Mouse (Mus musculus): Measurements from ENCODE around the gene Dmd.

The Dmd gene

DNA sequence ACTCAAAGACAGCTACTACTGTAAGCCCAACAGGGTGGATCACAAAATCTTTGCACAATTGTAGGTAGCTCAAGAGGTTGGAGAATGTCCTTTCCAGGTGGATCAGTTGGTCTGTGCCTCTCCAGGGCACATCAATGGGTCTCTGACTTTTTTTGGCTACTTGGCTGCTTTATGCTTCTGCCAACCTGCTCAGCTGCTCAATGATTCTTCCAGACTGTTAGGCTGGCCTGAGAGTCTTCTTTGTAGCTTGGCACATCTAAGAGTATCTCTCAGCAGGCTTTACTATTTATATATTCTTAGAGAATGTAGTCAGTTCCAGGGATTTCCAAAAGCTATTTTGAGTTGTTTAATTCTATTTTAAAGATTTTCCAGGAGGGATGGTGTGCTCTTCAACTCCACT, 1416.3 kb downstream of the Dmd start:
- no peak for DNase-seq (ENCODE audit: low spot score in 2 of 2)

DNA sequence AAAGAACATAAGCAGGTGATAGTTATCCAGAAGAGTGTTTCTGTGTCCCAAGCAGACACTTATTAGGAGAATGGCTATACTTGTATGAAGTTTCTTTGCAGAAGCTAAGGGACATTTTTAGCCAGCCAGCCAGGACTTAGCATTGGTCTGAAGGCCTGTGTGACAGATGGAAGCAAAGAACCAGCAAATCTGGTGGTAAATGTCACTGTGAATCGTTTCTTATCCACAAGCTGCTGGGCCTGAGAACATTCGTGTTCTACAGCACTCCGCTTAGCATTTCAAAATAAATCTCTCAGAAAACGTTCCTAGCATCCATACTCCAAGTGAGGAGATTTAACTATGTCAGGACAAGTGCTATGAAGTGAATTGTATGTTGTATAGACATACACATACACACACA, 1486.9 kb downstream of the Dmd start:
- DNase-seq (ENCODE audit: low spot score in 2 of 2) = no peak

DNA sequence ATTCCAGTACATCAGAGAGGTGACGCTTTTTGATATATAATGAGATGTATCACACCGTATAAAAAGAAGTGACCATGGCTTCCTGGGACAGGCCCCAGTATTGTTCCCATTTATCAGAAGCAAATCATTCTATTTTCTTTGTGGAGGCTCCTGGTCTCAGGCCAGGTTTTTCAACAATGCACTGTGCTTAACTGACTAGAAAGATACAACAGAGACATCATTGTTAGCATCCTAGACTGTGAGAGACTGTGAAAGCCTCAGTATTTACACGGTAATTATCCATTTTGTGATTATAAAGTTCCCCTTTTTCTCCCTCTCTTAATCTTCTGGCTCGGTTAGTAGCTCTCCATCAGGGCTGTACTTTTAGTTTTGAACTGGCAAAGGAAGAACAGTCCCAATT, 1487.9 kb downstream of the Dmd start:
- DNase-seq (ENCODE audit: low spot score in 2 of 2) = no peak

DNA sequence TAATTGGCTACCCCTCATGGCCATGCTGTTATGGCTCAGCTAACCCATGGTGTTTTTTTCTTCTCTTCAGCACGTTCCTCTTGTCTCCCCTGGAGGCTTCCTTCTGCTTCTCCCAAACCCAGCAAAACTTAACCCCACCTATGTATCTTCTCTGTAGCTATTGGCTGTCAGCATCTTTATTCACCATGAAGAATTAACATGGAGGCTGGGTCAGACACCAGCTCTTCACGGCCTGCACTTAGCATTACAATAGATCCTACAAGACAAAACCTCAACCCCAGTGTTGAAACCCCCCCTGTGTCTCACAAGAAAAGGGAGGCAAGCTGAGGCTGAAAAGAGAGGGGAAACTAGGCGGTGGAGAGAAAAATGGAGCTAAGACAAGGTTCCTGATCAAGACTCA, 1494.3 kb downstream of the Dmd start:
- no peak for DNase-seq (ENCODE audit: low spot score in 2 of 2)

DNA sequence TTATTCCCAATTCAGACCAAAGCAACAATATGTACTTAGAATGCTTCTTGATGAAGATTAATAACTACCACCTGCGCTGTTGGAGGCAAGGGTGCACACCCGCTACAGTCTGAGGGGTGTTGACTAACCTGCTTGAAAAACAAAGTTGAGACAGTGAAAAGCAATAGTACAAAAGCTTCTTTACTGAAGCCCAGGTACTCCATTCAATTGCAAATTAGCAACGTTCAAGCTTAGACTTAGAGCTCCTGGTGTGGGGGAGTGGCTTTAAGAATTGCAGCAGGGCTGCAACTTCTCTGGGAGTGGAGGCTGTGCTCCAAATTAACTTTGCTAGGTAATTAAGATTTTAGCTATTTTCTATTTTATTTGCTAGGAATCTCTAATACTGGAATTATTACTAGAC, 1495.3 kb downstream of the Dmd start:
- DNase-seq (ENCODE audit: low spot score in 2 of 2) = no peak

DNA sequence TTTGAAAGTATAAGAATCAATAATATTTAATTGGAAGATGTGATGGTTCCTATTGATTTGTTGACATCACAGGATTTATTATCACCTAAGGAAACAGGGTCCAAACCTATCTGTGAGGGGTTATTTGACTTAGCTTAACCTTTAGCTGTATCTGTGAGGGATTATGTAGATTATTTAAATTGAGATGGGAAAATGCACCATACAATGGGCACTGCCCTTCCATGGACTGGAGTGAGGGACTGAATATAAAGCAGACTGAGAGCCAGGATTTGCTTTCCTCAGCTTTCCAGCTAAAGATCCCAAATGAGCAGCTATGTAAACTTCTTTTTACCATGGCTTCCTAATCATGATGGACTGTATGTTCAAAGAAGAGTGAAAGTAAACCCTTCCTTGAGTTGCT, 1496.0 kb downstream of the Dmd start:
- no peak for DNase-seq (ENCODE audit: low spot score in 2 of 2)

DNA sequence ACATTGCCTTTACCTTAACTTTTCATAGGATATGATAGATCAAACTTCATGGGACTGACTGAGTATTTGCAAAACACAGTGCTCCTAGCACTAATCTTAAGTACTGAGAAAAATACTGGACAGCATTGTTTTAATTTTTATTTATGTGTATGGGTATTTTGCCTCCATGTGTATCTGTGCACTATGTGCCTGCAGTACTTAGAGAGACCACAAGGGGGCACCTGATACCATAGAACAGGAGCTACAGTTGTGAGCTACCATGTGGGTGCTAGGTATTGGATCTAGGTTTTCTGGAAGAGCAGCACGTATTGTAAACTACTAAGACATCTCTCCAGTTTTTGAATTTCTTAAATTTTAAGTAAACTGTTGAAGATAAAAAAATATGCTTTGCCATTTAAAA, 1505.8 kb downstream of the Dmd start:
- peak; percentile 8 to 30 for DNase-seq (ENCODE audit: low spot score in 2 of 2)

DNA sequence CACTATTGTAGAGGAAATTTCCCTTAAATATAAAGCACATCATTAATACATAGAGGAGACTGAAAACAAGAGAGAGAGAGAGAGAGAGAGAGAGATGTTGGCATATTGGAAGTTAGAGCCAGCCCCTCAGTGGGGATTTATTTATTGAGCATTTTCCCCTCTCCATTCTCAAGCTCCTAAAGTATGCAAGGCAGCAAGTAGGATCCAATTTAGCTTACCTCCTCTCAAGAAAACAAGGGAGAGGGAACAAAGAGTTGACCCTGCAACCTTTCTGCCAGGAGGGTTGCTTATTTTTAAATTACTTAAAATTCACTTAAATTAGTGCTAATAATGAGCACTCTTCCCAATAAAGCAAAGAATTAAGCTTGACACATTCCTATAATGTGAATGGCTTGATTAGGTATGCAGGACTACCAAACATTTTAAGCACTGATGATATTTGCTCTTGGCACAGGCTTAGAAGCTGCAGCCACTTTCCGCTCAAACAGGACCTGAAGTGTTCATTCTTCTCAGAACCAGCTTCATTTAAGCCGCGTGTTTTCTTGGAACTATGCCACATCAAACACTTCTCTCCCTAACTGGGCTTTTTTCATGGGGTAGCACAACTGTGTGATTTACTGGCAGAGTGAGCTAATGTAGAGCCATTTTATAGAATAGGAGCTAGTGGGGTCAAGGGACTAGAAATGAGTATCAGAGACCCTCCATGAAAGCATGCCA, 1566.1 kb downstream of the Dmd start:
- DNase-seq (ENCODE audit: low spot score in 2 of 2) = no peak

DNA sequence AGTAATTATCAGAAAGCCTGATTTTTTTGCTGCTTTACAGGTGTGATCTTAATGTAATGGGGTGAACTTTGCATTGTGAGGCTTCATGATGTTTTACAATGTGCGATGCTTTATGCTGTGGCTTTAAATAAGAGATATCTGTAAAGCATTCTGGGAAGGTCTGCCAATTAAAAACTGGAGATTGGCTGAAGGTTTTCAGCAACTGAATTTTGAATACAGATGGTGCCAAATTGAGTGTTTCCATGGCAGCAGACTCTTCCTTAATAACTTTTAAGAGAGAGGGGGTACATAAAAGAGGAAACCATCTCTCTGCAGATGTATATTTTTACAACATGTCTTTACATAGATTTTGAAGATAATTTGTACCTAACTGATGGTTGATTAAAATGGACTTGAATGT, 1603.3 kb downstream of the Dmd start:
- DNase-seq (ENCODE audit: low spot score in 2 of 2) = no peak

DNA sequence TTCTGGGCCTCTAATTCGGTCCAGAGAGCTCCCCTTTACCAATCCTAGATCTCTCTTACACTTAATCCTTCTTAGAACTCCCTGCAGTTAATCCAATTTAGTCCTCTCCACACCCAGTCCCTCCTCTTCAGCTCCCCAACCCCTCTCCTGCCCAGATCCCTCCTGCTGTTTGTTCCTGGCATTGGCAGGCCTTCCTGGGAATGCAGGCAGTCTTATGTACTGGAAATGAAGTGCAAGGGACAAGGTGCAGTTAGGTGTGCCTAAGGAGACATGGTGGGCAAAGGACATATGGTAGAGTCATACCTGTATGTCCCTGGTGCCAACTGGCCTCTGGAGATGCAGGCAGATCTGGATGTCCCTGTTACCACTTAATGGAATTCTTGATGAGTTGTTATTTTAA, 1604.8 kb downstream of the Dmd start:
- DNase-seq (ENCODE audit: low spot score in 2 of 2) = no peak

DNA sequence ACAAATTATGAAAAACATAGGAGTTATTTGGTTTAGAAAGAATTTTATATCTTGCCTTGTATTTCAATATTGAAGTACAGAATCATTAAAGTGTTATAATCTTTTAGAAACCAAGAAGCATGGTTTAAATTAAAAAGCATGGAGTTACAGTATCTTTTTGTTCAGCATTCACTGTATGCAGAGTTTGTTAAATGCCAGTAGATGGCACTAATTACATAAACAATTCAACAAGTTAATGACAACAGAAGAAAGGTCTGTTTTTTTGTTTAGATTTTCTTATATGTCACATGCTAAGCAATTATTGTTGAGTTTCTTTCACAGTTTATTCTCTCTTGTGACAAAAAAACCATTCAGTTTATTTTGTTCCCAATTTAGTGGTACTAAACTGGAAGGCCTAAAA, 1649.8 kb downstream of the Dmd start:
- DNase-seq (ENCODE audit: low spot score in 2 of 2) = no peak

DNA sequence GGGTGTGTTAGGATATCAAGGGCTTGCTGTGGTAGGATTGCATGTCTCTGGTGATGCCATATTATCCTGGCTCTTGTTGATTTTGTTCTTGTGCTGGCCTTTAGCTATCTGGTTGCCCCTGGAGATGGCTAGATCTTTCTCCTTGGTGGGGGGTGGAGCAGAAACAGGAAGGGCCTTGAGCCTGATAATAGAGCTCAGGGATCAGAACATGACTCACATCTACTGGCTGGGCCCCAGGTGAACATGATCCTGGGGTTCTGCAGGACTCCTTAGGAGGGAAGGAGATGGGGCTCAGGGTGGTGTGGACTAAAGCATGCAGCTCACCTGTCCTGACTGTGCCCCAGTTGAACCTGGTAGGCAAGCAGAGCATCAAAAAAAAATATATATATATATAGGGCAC, 1691.8 kb downstream of the Dmd start:
- DNase-seq (ENCODE audit: low spot score in 2 of 2) = no peak

DNA sequence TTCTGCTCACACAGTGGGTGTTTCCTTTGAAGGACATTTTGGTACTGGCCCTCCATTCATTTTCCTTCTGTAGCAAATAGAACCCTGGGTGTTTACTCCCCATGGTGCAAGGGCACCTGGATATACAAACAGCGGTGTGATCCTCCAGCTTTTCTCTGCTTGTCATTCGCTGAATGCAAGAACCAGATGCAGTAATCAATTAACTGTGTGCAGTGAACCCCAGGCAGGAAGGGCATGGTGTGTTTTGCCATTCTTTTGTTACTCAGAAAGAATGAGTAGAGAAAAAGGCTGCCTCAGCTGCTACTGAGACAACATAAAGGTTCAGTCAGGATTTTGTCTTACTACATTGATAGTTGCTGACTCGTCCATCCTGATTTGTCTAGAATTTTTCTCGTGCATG, 1799.0 kb downstream of the Dmd start:
- DNase-seq (ENCODE audit: low spot score in 2 of 2) = no peak

DNA sequence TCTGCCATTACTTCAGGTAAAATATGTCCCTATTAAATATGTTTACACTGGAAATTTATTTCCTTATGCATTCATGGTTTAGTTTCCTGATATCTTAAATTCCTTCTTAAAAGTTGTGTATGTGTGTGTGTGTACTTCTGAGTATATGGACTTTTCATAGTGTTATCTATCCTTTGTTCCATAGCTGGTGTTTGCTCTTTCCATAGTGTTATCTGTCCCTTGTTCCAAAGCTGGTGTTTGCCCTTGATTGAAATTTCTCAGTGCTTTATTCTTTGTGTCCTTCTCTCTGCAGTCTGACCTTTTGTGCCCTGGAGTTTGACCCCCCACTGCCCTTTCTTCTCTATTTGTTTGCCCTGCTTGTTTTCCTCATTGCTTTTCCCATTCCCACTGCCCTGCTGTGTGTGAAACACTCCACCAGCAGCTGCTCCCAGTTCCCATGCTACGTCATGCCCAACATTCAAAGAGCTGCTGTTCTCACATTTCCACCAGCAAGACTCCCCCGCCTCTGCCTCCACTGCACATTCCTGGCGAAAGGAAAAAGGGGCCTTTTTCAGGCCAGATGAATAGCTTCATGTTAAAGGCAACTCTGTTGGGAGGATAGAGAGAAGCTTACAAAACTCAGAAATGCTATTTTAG, 1911.5 kb downstream of the Dmd start:
- DNase-seq (ENCODE audit: low spot score in 2 of 2) = peak in 1 of 2 experiments; percentile 10

DNA sequence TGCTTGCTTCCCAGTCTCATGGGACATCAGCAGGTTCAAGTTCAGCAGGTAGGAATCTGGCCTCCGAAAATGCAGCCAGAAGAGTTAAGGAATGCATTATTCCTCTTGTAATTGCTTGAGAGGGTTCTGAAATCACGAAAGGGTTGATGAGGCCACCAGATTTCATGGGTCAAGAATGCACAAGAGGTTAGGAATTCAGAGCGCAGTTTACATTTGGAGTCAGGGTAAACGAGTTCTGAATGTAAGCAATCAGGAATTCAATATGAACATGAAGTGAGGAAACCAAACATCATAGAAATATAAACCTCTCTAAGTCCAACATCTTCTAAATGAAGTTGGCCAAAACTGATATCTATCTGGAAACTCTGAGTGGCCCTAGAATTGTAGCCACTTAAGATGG, 1924.4 kb downstream of the Dmd start:
- no peak for DNase-seq (ENCODE audit: low spot score in 2 of 2)

DNA sequence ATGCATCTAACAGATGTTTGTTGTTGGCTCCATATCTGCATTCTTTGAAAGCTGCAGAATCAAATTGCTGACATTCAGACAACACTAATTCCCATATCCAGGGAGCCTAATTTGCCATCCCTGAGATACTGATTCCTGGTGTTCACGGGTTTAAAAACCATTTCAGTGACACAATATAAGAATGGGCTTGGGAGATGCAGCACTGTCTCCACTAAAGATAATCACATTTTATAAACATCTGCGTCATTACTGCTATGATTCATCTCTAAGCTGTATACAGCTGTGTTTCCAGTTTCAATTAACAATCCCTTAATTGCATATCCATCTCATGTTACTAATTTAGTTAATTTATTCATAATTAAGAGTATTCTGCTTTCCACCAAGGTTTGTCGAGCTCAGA, 1929.5 kb downstream of the Dmd start:
- no peak for DNase-seq (ENCODE audit: low spot score in 2 of 2)

DNA sequence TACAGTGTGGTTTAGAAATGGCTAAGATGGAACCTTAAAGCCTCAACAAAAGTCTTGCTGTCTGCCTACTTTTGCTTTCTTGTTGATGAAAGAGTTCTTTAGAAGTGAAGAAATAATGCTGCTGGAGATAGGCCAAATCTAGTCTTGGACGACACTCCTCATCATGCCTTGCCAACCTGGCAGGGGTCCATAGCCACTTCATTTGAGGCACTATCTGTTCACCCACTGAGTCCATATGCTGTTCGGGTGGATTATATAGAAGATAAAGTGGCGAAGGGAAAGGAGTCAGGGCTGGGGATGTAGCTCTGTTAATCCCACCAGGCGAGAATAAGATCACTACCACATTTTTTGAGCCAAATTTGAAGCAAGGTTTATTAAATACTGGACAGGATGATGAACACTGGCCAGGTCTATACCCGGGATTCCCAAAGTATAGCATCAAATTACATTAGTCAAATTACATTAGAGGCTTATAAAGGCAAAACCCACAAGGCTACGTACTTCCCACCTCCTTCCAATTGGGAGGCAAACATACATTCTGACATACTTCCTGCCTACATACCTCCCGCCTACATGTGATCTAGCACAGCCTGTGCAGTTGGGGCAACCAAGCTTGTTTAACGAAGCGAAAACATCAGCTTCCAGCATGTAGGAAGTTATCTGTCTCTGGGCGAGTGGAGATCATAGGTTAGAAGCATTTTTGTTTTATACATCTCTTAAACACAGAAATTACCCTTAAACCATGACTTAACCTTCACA, 1984.2 kb downstream of the Dmd start:
- no peak for DNase-seq (ENCODE audit: low spot score in 2 of 2)

DNA sequence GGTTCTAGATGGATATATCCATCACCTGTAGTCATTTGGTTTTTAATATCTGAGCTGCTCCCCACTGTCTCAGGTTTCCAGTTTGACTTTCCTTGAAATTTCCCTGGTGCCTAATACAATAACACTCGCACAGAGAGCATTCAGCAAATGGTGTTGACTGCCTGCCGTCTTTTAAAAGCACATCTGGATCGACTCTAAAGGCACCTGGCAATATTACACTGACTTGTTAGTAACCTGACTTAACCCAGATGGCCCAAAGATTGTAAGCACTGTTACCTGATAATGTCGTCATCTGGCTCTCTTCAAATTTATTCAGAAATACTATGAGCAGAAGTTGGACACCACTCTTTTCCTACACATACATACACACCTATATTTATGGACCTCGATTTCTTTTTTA, 2011.9 kb downstream of the Dmd start:
- no peak for DNase-seq (ENCODE audit: low spot score in 2 of 2)

DNA sequence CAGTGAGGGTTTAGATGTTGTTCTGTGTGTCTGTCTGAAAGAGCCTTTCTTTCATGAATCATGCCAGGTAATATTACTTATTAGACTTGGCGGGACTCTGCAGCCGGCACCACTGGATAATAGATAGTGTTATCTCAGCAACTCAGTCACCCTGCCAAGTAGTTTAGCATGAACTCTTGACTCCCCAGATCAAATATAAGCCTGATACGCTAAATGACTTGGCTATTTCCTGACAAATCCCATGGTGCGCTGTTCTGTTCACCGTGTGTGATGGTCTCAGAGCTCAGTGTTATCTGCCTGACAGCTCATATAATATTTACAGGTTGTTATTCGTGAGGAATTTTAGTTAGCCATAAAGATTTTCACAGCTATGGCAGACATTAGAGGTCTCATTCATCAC, 2012.3 kb downstream of the Dmd start:
- DNase-seq (ENCODE audit: low spot score in 2 of 2) = no peak

DNA sequence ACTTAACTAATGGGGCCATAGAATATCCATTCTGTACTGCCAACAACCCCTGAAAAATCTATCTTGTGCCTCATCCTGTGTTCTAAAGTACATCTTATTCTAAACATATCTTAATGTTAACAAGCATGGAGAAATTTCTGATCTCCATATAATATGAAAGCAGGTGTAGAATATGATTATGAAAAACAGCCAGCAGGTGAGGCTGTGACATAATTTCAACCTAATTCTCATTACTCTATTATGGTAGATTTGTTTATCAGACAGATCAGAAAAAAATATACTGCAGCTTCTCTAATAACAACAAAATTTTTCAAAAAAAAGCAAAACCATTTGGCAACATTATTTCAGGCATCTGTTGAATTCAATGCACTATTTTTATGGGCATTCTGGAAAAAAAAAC, 2059.6 kb downstream of the Dmd start:
- no peak for DNase-seq (ENCODE audit: low spot score in 2 of 2)

DNA sequence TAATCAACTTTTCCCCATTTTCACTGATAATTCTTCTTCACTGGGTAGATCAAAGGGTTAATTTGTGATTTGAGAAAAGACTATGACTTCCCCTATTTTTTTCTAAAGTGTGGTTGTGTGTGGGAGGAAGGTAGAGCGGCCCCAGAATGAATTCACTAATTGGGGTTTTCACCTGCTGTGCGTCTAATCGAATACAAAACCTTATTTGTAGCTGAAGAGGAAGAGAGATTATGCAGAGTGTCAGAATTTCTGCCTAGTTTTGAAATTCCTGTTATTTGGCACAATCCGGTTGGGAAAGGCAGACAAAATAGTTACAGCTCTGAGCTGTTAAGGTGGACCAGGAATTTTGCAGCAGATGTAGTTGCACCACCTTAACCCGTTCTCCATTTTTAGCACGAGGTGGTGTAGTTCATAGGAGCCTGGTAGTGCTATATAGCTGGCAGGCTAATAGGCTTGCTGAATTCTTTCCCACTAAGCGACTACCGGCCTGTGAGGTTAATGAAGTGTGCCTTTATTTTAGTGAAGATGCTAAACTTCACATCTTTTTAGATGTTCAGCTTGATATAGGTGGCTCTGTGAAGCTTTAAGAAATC, 2092.9 kb downstream of the Dmd start:
- no peak for DNase-seq (ENCODE audit: low spot score in 2 of 2)

DNA sequence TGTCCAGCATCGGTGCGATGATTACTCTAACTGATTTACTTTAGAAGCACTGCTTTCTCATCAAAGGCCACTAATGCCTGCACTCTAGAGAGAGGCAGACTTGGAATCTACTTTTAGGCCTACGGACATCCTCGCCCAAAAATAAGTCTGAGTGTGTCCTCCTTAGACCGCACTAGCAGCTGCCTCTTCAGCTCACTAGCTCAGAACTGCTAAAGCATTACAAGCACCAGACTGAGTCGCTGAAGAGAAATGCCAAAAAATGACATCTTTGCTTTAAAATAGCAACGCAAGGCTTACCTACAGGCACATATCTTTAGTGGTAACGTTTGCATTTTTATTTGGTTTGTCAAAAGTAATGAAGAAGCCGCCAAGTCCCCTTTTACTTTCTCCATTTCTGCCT, 2098.0 kb downstream of the Dmd start:
- DNase-seq (ENCODE audit: low spot score in 2 of 2) = no peak

Measured in spleen, postnatal 10 days (tissue).